Mouse (Mus musculus) thymus, adult 2 months (tissue): Measurements from ENCODE around the gene Olfr692.

ENCODE experiments used
- CTCF ChIP-seq: fragments of 200-500 bp; IDR thresholded peaks from 2 replicates; pipeline ENCODE4 v1.5.1; 2012; ENCODE audit warnings: mild to moderate bottlenecking, control low read depth, low read length, moderate library complexity, borderline replicate concordance; ENCODE audit not compliant: control insufficient read depth, poor library complexity, insufficient read depth; ENCODE audit errors: extremely low read depth
- POLR2A ChIP-seq: fragments of 200-500 bp; IDR thresholded peaks from 2 replicates; pipeline ENCODE4 v1.6.1; 2012; ENCODE audit warnings: mild to moderate bottlenecking, low read length, control low read depth, moderate library complexity; ENCODE audit not compliant: control insufficient read depth, poor library complexity, insufficient read depth; ENCODE audit errors: extremely low read depth

DNA sequence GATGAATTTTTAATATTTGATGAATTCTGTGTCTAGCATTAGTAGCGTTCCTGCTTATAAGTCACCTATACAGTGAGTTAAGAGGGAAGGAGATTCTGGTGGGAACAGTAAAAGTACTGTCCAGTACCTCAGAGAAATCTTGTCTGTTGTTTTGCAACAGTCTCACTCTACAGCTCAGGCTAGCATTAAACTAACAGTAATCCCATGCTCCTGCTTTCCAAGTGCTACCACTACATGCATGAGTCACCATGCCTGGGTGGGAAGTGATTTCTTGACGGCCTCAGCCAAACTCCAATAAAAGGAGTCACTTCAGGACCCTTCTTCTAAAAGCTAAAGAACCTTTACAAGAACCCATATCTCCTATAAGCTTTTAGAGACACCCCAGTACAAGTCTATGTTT, 6.3 kb upstream of the Olfr692 start:
- no peak for TF ChIP-seq CTCF
- TF ChIP-seq POLR2A = no peak
